Mouse (Mus musculus): Measurements from ENCODE around the gene Ptpru. TPM values are rescaled to one million over a fixed set of nuclear protein-coding genes. Genes with fewer than 3 reads are reported as not detected.

The Ptpru gene
- polyA plus RNA-seq, 1 experiment, result 0.55 TPM

GRCm38 (mm10) chr4:131836351-131836881 is 1.7 kb downstream of the Ptpru start:
- TF ChIP-seq POLR2A (IDR thresholded peaks at IDR 0.05; ENCODE audit: borderline replicate concordance, low read depth, low read length), result no peak
- no peak for TF ChIP-seq CTCF (IDR thresholded peaks at IDR 0.05; ENCODE audit: low read depth, low read length)
- no peaks in the 10 kb centered on the region; the same call in 1 of the 2 replicates for H3K4me1 ChIP-seq (ENCODE audit: control insufficient read depth, insufficient read depth, low read length)
- peak overlapping the region; percentile 55 for H3K4me3 ChIP-seq (ENCODE audit: insufficient read depth, low read length)
- no peak overlapping the region for H3K27ac ChIP-seq (ENCODE audit: insufficient read depth, low read depth, low read length)

- Histone ChIP-seq H3K27ac (ENCODE audit: insufficient read depth, low read depth, low read length) (no peak overlapping the region), H3K4me3 (ENCODE audit: insufficient read depth, low read length) (no peak overlapping the region), H3K4me1 (ENCODE audit: control insufficient read depth, insufficient read depth, low read length) (no peaks in the 10 kb centered on the region; the same call in 1 of the 2 replicates)
- TF ChIP-seq CTCF (IDR thresholded peaks at IDR 0.05; ENCODE audit: low read depth, low read length), result no peak
Observed at GRCm38 (mm10) chr4:131833971-131834609, 4.0 kb downstream of the Ptpru start.

GRCm38 (mm10) chr4:131832759-131833407 is 5.2 kb downstream of the Ptpru start:
- no peak overlapping the region for H3K27ac ChIP-seq (ENCODE audit: insufficient read depth, low read depth, low read length)
- TF ChIP-seq POLR2A (IDR thresholded peaks at IDR 0.05; ENCODE audit: borderline replicate concordance, low read depth, low read length) (no peak), CTCF (IDR thresholded peaks at IDR 0.05; ENCODE audit: low read depth, low read length) (no peak)

GRCm38 (mm10) chr4:131831546-131832045 is 6.5 kb downstream of the Ptpru start:
- TF ChIP-seq POLR2A (IDR thresholded peaks at IDR 0.05; ENCODE audit: borderline replicate concordance, low read depth, low read length) (no peak), CTCF (IDR thresholded peaks at IDR 0.05; ENCODE audit: low read depth, low read length) (no peak)
- H3K27ac ChIP-seq (ENCODE audit: insufficient read depth, low read depth, low read length), result no peak overlapping the region
- H3K4me3 ChIP-seq (ENCODE audit: insufficient read depth, low read length), result no peak overlapping the region
- no peaks in the 10 kb centered on the region for H3K4me1 ChIP-seq (ENCODE audit: control insufficient read depth, insufficient read depth, low read length)

More at GRCm38 (mm10) chr4:131832759-131833407, 5.2 kb downstream of the Ptpru start:
- Histone ChIP-seq H3K4me3 (ENCODE audit: insufficient read depth, low read length) (no peak overlapping the region), H3K4me1 (ENCODE audit: control insufficient read depth, insufficient read depth, low read length) (no peaks in the 10 kb centered on the region; the same call in 1 of the 2 replicates)

GRCm38 (mm10) chr4:131829123-131829522 is 9.0 kb downstream of the Ptpru start:
- H3K27ac ChIP-seq (ENCODE audit: insufficient read depth, low read depth, low read length), result no peak overlapping the region
- H3K4me1 ChIP-seq (ENCODE audit: control insufficient read depth, insufficient read depth, low read length), result no peaks in the 10 kb centered on the region
- no peak for TF ChIP-seq POLR2A (IDR thresholded peaks at IDR 0.05; ENCODE audit: borderline replicate concordance, low read depth, low read length)
- no peak for TF ChIP-seq CTCF (IDR thresholded peaks at IDR 0.05; ENCODE audit: low read depth, low read length)
- H3K4me3 ChIP-seq (ENCODE audit: insufficient read depth, low read length), result no peak overlapping the region

GRCm38 (mm10) chr4:131826905-131827304 is 11.2 kb downstream of the Ptpru start:
- no peak overlapping the region for H3K4me3 ChIP-seq (ENCODE audit: insufficient read depth, low read length)
- H3K4me1 ChIP-seq (ENCODE audit: control insufficient read depth, insufficient read depth, low read length), result no peaks in the 10 kb centered on the region
- no peak overlapping the region for H3K27ac ChIP-seq (ENCODE audit: insufficient read depth, low read depth, low read length)
- no peak for TF ChIP-seq POLR2A (IDR thresholded peaks at IDR 0.05; ENCODE audit: borderline replicate concordance, low read depth, low read length)

GRCm38 (mm10) chr4:131825830-131826229 is 12.3 kb downstream of the Ptpru start:
- H3K4me1 ChIP-seq (ENCODE audit: control insufficient read depth, insufficient read depth, low read length), result no peaks in the 10 kb centered on the region
- TF ChIP-seq POLR2A (IDR thresholded peaks at IDR 0.05; ENCODE audit: borderline replicate concordance, low read depth, low read length) (no peak), CTCF (IDR thresholded peaks at IDR 0.05; ENCODE audit: low read depth, low read length) (peak; percentile 65)

GRCm38 (mm10) chr4:131824939-131825338 is 13.1 kb downstream of the Ptpru start:
- H3K4me3 ChIP-seq (ENCODE audit: insufficient read depth, low read length), result no peak overlapping the region

More at GRCm38 (mm10) chr4:131825830-131826229, 12.3 kb downstream of the Ptpru start:
- H3K4me3 ChIP-seq (ENCODE audit: insufficient read depth, low read length), result no peak overlapping the region
- H3K27ac ChIP-seq (ENCODE audit: insufficient read depth, low read depth, low read length), result no peak overlapping the region

GRCm38 (mm10) chr4:131822583-131822982 is 15.5 kb downstream of the Ptpru start:
- H3K4me1 ChIP-seq (ENCODE audit: control insufficient read depth, insufficient read depth, low read length), result no peaks in the 10 kb centered on the region
- no peak overlapping the region for H3K27ac ChIP-seq (ENCODE audit: insufficient read depth, low read depth, low read length)
- TF ChIP-seq POLR2A (IDR thresholded peaks at IDR 0.05; ENCODE audit: borderline replicate concordance, low read depth, low read length) (no peak), CTCF (IDR thresholded peaks at IDR 0.05; ENCODE audit: low read depth, low read length) (no peak)
- H3K4me3 ChIP-seq (ENCODE audit: insufficient read depth, low read length), result no peak overlapping the region

More at GRCm38 (mm10) chr4:131824939-131825338, 13.1 kb downstream of the Ptpru start:
- Histone ChIP-seq H3K27ac (ENCODE audit: insufficient read depth, low read depth, low read length) (no peak overlapping the region), H3K4me1 (ENCODE audit: control insufficient read depth, insufficient read depth, low read length) (no peaks in the 10 kb centered on the region)
- TF ChIP-seq POLR2A (IDR thresholded peaks at IDR 0.05; ENCODE audit: borderline replicate concordance, low read depth, low read length) (no peak), CTCF (IDR thresholded peaks at IDR 0.05; ENCODE audit: low read depth, low read length) (no peak)

All from bone marrow macrophage, adult 2 months (primary cell).